Mouse (Mus musculus): Measurements from ENCODE around the gene Aqp11. TPM values are rescaled to one million over a fixed set of nuclear protein-coding genes. Genes with fewer than 3 reads are reported as not detected.

The Aqp11 gene
- 5.0 and 6.6 TPM in 2 replicates for polyA plus RNA-seq (2016; fragmentation: Nextera tagmentation; extraction: Ambion mirVana)

- under 1% methylated on average over 53 of the region's 64 CpGs for WGBS
- ATAC-seq (ENCODE audit: insufficient number of reproducible peaks, insufficient read depth, low FRiP score, low TSS enrichment), result peak; percentile 95
- Histone ChIP-seq H3K27me3 (0 out of 2 replicates have a peak, but pooled peaks cover 7% of the 10 kb centered on the region), H3K27ac (no peak within 1 kb of the TSS), H3K9me3 (no peaks in the 10 kb centered on the region), H3K4me2 (replicated peaks) (peak within 1 kb of the TSS; percentile 94), H3K9ac (peak within 1 kb of the TSS; percentile 60), H3K36me3 (no peaks in the 10 kb centered on the region), H3K4me1 (peaks cover 7% of the 10 kb centered on the region; the same call in 1 of the 2 replicates), H3K4me3 (peak within 1 kb of the TSS; percentile 59)
Measured at GRCm38 (mm10) chr7:97737638-97738456, at the start of gene Aqp11. TSS of gene Aqp11 (minus strand) at chr7:97738289.

- Histone ChIP-seq H3K4me3 (no peak overlapping the region), H3K4me1 (no peaks in the 10 kb centered on the region), H3K27ac (no peak overlapping the region), H3K9ac (no peak overlapping the region), H3K36me3 (no peaks in the 10 kb centered on the region), H3K4me2 (replicated peaks) (no peak overlapping the region), H3K9me3 (no peaks in the 10 kb centered on the region), H3K27me3 (peaks cover 6% of the 10 kb centered on the region; the same call in 1 of the 2 replicates)
- no peak for ATAC-seq (ENCODE audit: insufficient number of reproducible peaks, insufficient read depth, low FRiP score, low TSS enrichment)
- 64% methylated on average over 5 of the region's 5 CpGs for WGBS
Measured at GRCm38 (mm10) chr7:97783523-97783922, 45.4 kb upstream of the Aqp11 start.

- Histone ChIP-seq H3K27ac (no peak overlapping the region), H3K4me3 (no peak overlapping the region), H3K4me2 (replicated peaks) (no peak overlapping the region), H3K36me3 (no peaks in the 10 kb centered on the region), H3K4me1 (no peaks in the 10 kb centered on the region), H3K9ac (no peak overlapping the region), H3K27me3 (peaks cover 6% of the 10 kb centered on the region; the same call in 1 of the 2 replicates), H3K9me3 (no peaks in the 10 kb centered on the region)
- WGBS, result 74% methylated on average over 8 of the region's 8 CpGs
- ATAC-seq (ENCODE audit: insufficient number of reproducible peaks, insufficient read depth, low FRiP score, low TSS enrichment), result no peak
Measured at GRCm38 (mm10) chr7:97781496-97781895, 43.4 kb upstream of the Aqp11 start.

- Histone ChIP-seq H3K36me3 (no peaks in the 10 kb centered on the region), H3K27ac (no peak overlapping the region), H3K4me3 (no peak overlapping the region), H3K9ac (no peak overlapping the region), H3K9me3 (no peaks in the 10 kb centered on the region), H3K4me1 (no peaks in the 10 kb centered on the region), H3K27me3 (peaks cover 5% of the 10 kb centered on the region; the same call in 1 of the 2 replicates), H3K4me2 (replicated peaks) (no peak overlapping the region)
- 70% methylated on average over 1 of the region's 1 CpGs for WGBS
- ATAC-seq (ENCODE audit: insufficient number of reproducible peaks, insufficient read depth, low FRiP score, low TSS enrichment), result no peak
Measured at GRCm38 (mm10) chr7:97780815-97781214, 42.7 kb upstream of the Aqp11 start.

- Histone ChIP-seq H3K9me3 (no peaks in the 10 kb centered on the region), H3K4me2 (replicated peaks) (no peak overlapping the region), H3K36me3 (no peaks in the 10 kb centered on the region), H3K9ac (no peak overlapping the region), H3K27me3 (no peaks in the 10 kb centered on the region), H3K4me3 (no peak overlapping the region), H3K27ac (no peak overlapping the region), H3K4me1 (no peaks in the 10 kb centered on the region)
- 89% methylated on average over 1 of the region's 1 CpGs for WGBS
- no peak for ATAC-seq (ENCODE audit: insufficient number of reproducible peaks, insufficient read depth, low FRiP score, low TSS enrichment)
Measured at GRCm38 (mm10) chr7:97780222-97780621, 42.1 kb upstream of the Aqp11 start.

- no peaks in the 10 kb centered on the region for H3K36me3 ChIP-seq
- H3K4me1 ChIP-seq, result no peaks in the 10 kb centered on the region
- no peak overlapping the region for H3K9ac ChIP-seq
- H3K9me3 ChIP-seq, result no peaks in the 10 kb centered on the region
- no peaks in the 10 kb centered on the region for H3K27me3 ChIP-seq
- 86% methylated on average over 4 of the region's 4 CpGs for WGBS
- H3K27ac ChIP-seq, result no peak overlapping the region
- no peak overlapping the region for H3K4me2 ChIP-seq (replicated peaks)
- no peak for ATAC-seq (ENCODE audit: insufficient number of reproducible peaks, insufficient read depth, low FRiP score, low TSS enrichment)
- H3K4me3 ChIP-seq, result no peak overlapping the region
Measured at GRCm38 (mm10) chr7:97777191-97777590, 39.1 kb upstream of the Aqp11 start.

- H3K9me3 ChIP-seq, result no peaks in the 10 kb centered on the region
- H3K9ac ChIP-seq, result no peak overlapping the region
- H3K4me2 ChIP-seq (replicated peaks), result no peak overlapping the region
- no peak overlapping the region for H3K4me3 ChIP-seq
- no peaks in the 10 kb centered on the region for H3K4me1 ChIP-seq
- no peaks in the 10 kb centered on the region for H3K27me3 ChIP-seq
- ATAC-seq (ENCODE audit: insufficient number of reproducible peaks, insufficient read depth, low FRiP score, low TSS enrichment), result no peak
- H3K36me3 ChIP-seq, result no peaks in the 10 kb centered on the region
- 78% methylated on average over 2 of the region's 2 CpGs for WGBS
- no peak overlapping the region for H3K27ac ChIP-seq
Measured at GRCm38 (mm10) chr7:97775923-97776322, 37.8 kb upstream of the Aqp11 start.

GRCm38 (mm10) chr7:97775380-97775779, 37.3 kb upstream of the Aqp11 start:
- H3K9ac ChIP-seq, result no peak overlapping the region
- H3K4me2 ChIP-seq (replicated peaks), result no peak overlapping the region
- no peaks in the 10 kb centered on the region for H3K36me3 ChIP-seq
- no peaks in the 10 kb centered on the region for H3K27me3 ChIP-seq
- H3K4me1 ChIP-seq, result no peaks in the 10 kb centered on the region
- no peak overlapping the region for H3K27ac ChIP-seq
- H3K4me3 ChIP-seq, result no peak overlapping the region
- no peak for ATAC-seq (ENCODE audit: insufficient number of reproducible peaks, insufficient read depth, low FRiP score, low TSS enrichment)
- no peaks in the 10 kb centered on the region for H3K9me3 ChIP-seq
- 36% methylated on average over 3 of the region's 3 CpGs for WGBS

GRCm38 (mm10) chr7:97770841-97771620, 32.9 kb upstream of the Aqp11 start:
- Histone ChIP-seq H3K9me3 (no peaks in the 10 kb centered on the region), H3K27ac (no peak overlapping the region), H3K4me2 (replicated peaks) (no peak overlapping the region), H3K36me3 (no peaks in the 10 kb centered on the region), H3K9ac (no peak overlapping the region), H3K4me3 (no peak overlapping the region), H3K27me3 (no peaks in the 10 kb centered on the region), H3K4me1 (no peaks in the 10 kb centered on the region)
- 86% methylated on average over 6 of the region's 6 CpGs for WGBS
- no peak for ATAC-seq (ENCODE audit: insufficient number of reproducible peaks, insufficient read depth, low FRiP score, low TSS enrichment)

GRCm38 (mm10) chr7:97769020-97769419, 30.9 kb upstream of the Aqp11 start:
- Histone ChIP-seq H3K4me2 (replicated peaks) (no peak overlapping the region), H3K27ac (no peak overlapping the region), H3K27me3 (no peaks in the 10 kb centered on the region), H3K4me1 (no peaks in the 10 kb centered on the region), H3K9me3 (no peaks in the 10 kb centered on the region), H3K9ac (no peak overlapping the region), H3K36me3 (no peaks in the 10 kb centered on the region), H3K4me3 (no peak overlapping the region)
- no peak for ATAC-seq (ENCODE audit: insufficient number of reproducible peaks, insufficient read depth, low FRiP score, low TSS enrichment)
- 71% methylated on average over 4 of the region's 4 CpGs for WGBS

GRCm38 (mm10) chr7:97767841-97768240, 29.8 kb upstream of the Aqp11 start:
- WGBS, result 81% methylated on average over 8 of the region's 8 CpGs
- Histone ChIP-seq H3K36me3 (no peaks in the 10 kb centered on the region), H3K27ac (no peak overlapping the region), H3K4me1 (no peaks in the 10 kb centered on the region), H3K4me2 (replicated peaks) (no peak overlapping the region), H3K9me3 (no peaks in the 10 kb centered on the region), H3K27me3 (no peaks in the 10 kb centered on the region), H3K4me3 (no peak overlapping the region), H3K9ac (no peak overlapping the region)
- no peak for ATAC-seq (ENCODE audit: insufficient number of reproducible peaks, insufficient read depth, low FRiP score, low TSS enrichment)
